ENCODE assay signal across 20 mouse cellular contexts in the genomic region with DNA sequence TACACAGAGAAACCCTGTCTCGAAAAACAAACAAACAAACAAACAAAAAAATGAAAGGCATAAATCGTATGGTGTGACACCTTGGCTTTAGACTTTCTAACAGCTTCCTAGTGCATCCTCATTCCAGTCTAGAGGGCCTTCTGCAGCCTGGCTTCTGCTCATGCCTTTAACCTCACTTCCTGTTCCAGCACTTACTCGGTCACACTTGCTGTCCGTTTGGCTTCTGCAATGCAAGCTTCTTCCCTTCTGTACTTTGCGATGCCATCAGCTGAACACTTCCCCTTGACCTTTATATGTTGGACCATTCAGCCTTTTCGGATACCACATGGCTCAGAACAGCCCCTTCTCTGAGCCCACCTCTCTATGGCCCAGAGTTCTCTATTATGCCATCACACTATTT.
"Had no signal": no experiment of that assay in that cellular context is flagged by ENCODE, and none has a peak within 500 bp of the region (broad histone marks: within the 10 kb centered on the region; RNA-seq: fewer than 3 reads in every experiment).

No protein-coding gene starts in this region.

- H3K9me3 ChIP-seq: liver, embryonic 13.5 days; midbrain, embryonic 12.5 days; midbrain, embryonic 15.5 days; neural tube, embryonic 13.5 days; stomach, embryonic 15.5 days had no signal

- ATAC-seq: intestine, postnatal 0 days; midbrain, embryonic 15.5 days had no signal

- H3K27ac ChIP-seq: kidney, postnatal 0 days; layer of hippocampus, adult 2 months; left cerebral cortex, adult 2 months; liver, embryonic 13.5 days; midbrain, embryonic 12.5 days; midbrain, embryonic 15.5 days; neural tube, embryonic 13.5 days; stomach, embryonic 15.5 days had no signal

- H3K9ac ChIP-seq: liver, embryonic 13.5 days; midbrain, embryonic 12.5 days; midbrain, embryonic 15.5 days; neural tube, embryonic 13.5 days; stomach, embryonic 15.5 days had no signal

- H3K4me3 ChIP-seq: layer of hippocampus, adult 2 months; left cerebral cortex, adult 2 months; liver, embryonic 13.5 days; midbrain, embryonic 12.5 days; midbrain, embryonic 15.5 days; myocyte; neural tube, embryonic 13.5 days; stomach, embryonic 15.5 days had no signal

- DNase-seq: kidney, adult 2 months; kidney, postnatal 25 days; layer of hippocampus, adult 9-11 months; layer of hippocampus, postnatal 36 days; liver, embryonic 13.5 days; lung, adult 2 months; lung, postnatal 14 days; lung, postnatal 4 days; retina, postnatal 1 day; thymus, adult 18-20 months; thymus, postnatal 4 days had no signal

- H3K36me3 ChIP-seq: liver, embryonic 13.5 days; midbrain, embryonic 12.5 days; midbrain, embryonic 15.5 days; neural tube, embryonic 13.5 days; stomach, embryonic 15.5 days had no signal

- H3K4me1 ChIP-seq: midbrain, embryonic 12.5 days; midbrain, embryonic 15.5 days; neural tube, embryonic 13.5 days; stomach, embryonic 15.5 days had no signal
